ENCODE assay signal across 9 mouse cellular contexts in genomic region chr7:31049846-31050281, GRCm38 (mm10). TPM values are rescaled to one million over a fixed set of nuclear protein-coding genes. Genes with fewer than 3 reads are reported as not detected.
DNase-seq lines count a peak whose midpoint lies in the region; ATAC-seq and TF ChIP-seq lines count a peak whose summit lies in the region.
"Had no signal": no experiment of that assay in that cellular context is flagged by ENCODE, and none has a peak within 500 bp of the region (broad histone marks: within the 10 kb centered on the region; RNA-seq: fewer than 3 reads in every experiment).

No protein-coding gene starts in this region.

- H3K4me1 ChIP-seq in hindbrain, embryonic 14.5 days (replicated peaks; ENCODE audit: control insufficient read depth, insufficient read depth, low read length) = peaks cover 38% of the 10 kb centered on the region
- peaks cover 46% of the 10 kb centered on the region for H3K4me1 ChIP-seq in midbrain, embryonic 13.5 days (replicated peaks)

- H3K36me3 ChIP-seq in hindbrain, embryonic 14.5 days (replicated peaks; ENCODE audit: control insufficient read depth, insufficient read depth) = no peaks in the 10 kb centered on the region
- H3K36me3 ChIP-seq in midbrain, embryonic 13.5 days = no peaks in the 10 kb centered on the region

- ATAC-seq in hindbrain, embryonic 14.5 days (ENCODE audit: low FRiP score) = peak; percentile 61
- peak; percentile 62 for ATAC-seq in midbrain, embryonic 13.5 days

- H3K27me3 ChIP-seq in hindbrain, embryonic 14.5 days (ENCODE audit: control insufficient read depth, insufficient read depth, low read length) = peaks cover 45% of the 10 kb centered on the region
- peaks cover 64% of the 10 kb centered on the region for H3K27me3 ChIP-seq in midbrain, embryonic 13.5 days

- peak overlapping the region; percentile 54 for H3K27ac ChIP-seq in hindbrain, embryonic 14.5 days
- peak overlapping the region; percentile 53 for H3K27ac ChIP-seq in midbrain, embryonic 13.5 days

- peak overlapping the region; percentile 62 for H3K9ac ChIP-seq in hindbrain, embryonic 14.5 days
- H3K9ac ChIP-seq in midbrain, embryonic 13.5 days (replicated peaks) = peak overlapping the region; percentile 57

- H3K4me3 ChIP-seq in hindbrain, embryonic 14.5 days (replicated peaks; ENCODE audit: low read length) = peak overlapping the region; percentile 40
- H3K4me3 ChIP-seq in midbrain, embryonic 13.5 days (replicated peaks) = peak overlapping the region; percentile 40
- H3K4me3 ChIP-seq: megakaryocyte, embryonic 14.5 days had no signal

- TF ChIP-seq CTCF in brain, embryonic 14.5 days (IDR thresholded peaks at IDR 0.05; ENCODE audit: borderline replicate concordance, extremely low read depth, insufficient read depth, insufficient read length) = no peak

- DNase-seq in embryo, embryonic 11 days = peak; percentile 31
- no peak for DNase-seq in embryo, embryonic 10 days (ENCODE audit: low spot score)
- peak; percentile 72 for DNase-seq in brain, embryonic 14.5 days (ENCODE audit: low read depth)
- DNase-seq in hindbrain, embryonic 14.5 days (ENCODE audit: low spot score) = no peak
- no peak for DNase-seq in spleen, postnatal 36 days (ENCODE audit: low spot score in 2 of 2)
- no peak for DNase-seq in thymus, postnatal 25 days
- no peak for DNase-seq in lung, postnatal 10 days

- H3K9me3 ChIP-seq in hindbrain, embryonic 14.5 days (ENCODE audit: control insufficient read depth, low read length) = no peaks in the 10 kb centered on the region
- H3K9me3 ChIP-seq in midbrain, embryonic 13.5 days = no peaks in the 10 kb centered on the region

- H3K4me2 ChIP-seq in hindbrain, embryonic 14.5 days (replicated peaks) = peak overlapping the region; percentile 56
- peak overlapping the region; percentile 61 for H3K4me2 ChIP-seq in midbrain, embryonic 13.5 days (replicated peaks)

- 2% methylated on average over 12 of the region's 15 CpGs for WGBS in hindbrain, embryonic 14.5 days
- WGBS in midbrain, embryonic 13.5 days = 1% methylated on average over 14 of the region's 15 CpGs

- no peak for TF ChIP-seq POLR2A in brain, embryonic 14.5 days (IDR thresholded peaks at IDR 0.05; ENCODE audit: borderline replicate concordance, extremely low read depth, insufficient read depth, insufficient read length, poor library complexity, severe bottlenecking)

RNA-seq across cellular contexts. Expression of gene Fxyd7, which starts 1.4 kb away (rescaled TPM):
- 51.6 and 74.4 TPM in 2 replicates for polyA plus RNA-seq in brain, embryonic 14.5 days (2012; rRNA removed)
- polyA plus RNA-seq in hindbrain, embryonic 14.5 days (2014; fragmentation: Nextera tagmentation; extraction: Ambion mirVana) = 236 and 249 TPM in 2 replicates
- 49.2 and 50.8 TPM in 2 replicates for polyA plus RNA-seq in midbrain, embryonic 13.5 days (2015; fragmentation: Nextera tagmentation; extraction: Ambion mirVana)

RNA-seq across cellular contexts. Expression of gene Fxyd1, which starts 7.1 kb away (rescaled TPM):
- polyA plus RNA-seq in brain, embryonic 14.5 days (2012; rRNA removed) = 8.5 and 12.6 TPM in 2 replicates
- polyA plus RNA-seq in hindbrain, embryonic 14.5 days (2014; fragmentation: Nextera tagmentation; extraction: Ambion mirVana) = 34.1 and 59.0 TPM in 2 replicates
- 5.2 and 5.6 TPM in 2 replicates for polyA plus RNA-seq in midbrain, embryonic 13.5 days (2015; fragmentation: Nextera tagmentation; extraction: Ambion mirVana)

RNA-seq across cellular contexts. Expression of gene Fxyd5, which starts 7.6 kb away (rescaled TPM):
- 10.3 and 12.5 TPM in 2 replicates for polyA plus RNA-seq in brain, embryonic 14.5 days (2012; rRNA removed)
- polyA plus RNA-seq in hindbrain, embryonic 14.5 days (2014; fragmentation: Nextera tagmentation; extraction: Ambion mirVana) = 13.6 and 14.8 TPM in 2 replicates
- 10.3 and 11.7 TPM in 2 replicates for polyA plus RNA-seq in midbrain, embryonic 13.5 days (2015; fragmentation: Nextera tagmentation; extraction: Ambion mirVana)

RNA-seq across cellular contexts. Expression of gene Lgi4, which starts 9.3 kb away (rescaled TPM):
- 0.74 and 0.79 TPM in 2 replicates for polyA plus RNA-seq in brain, embryonic 14.5 days (2012; rRNA removed)
- polyA plus RNA-seq in hindbrain, embryonic 14.5 days (2014; fragmentation: Nextera tagmentation; extraction: Ambion mirVana) = 0.28 and 0.60 TPM in 2 replicates
- polyA plus RNA-seq in midbrain, embryonic 13.5 days (2015; fragmentation: Nextera tagmentation; extraction: Ambion mirVana) = 0.16 and 0.30 TPM in 2 replicates

RNA-seq across cellular contexts. Expression of gene Fxyd3, which starts 26.6 kb away (rescaled TPM):
- 1.9 TPM in 2 replicates for polyA plus RNA-seq in brain, embryonic 14.5 days (2012; rRNA removed)
- 0.66 TPM in 1 of 2 replicates, not detected in the other for polyA plus RNA-seq in hindbrain, embryonic 14.5 days (2014; fragmentation: Nextera tagmentation; extraction: Ambion mirVana)
- 0.47 TPM in 1 of 2 replicates, not detected in the other for polyA plus RNA-seq in midbrain, embryonic 13.5 days (2015; fragmentation: Nextera tagmentation; extraction: Ambion mirVana)

Comparison
In these comparisons a context has a peak if more than half of its experiments do, and no peak if none do; other contexts are left out.
1. DNase-seq: peak in embryo, embryonic 11 days (single experiment) and brain, embryonic 14.5 days (single experiment); none in embryo, embryonic 10 days (single experiment), hindbrain, embryonic 14.5 days (single experiment), spleen, postnatal 36 days (0 of 2), thymus, postnatal 25 days (single experiment) and lung, postnatal 10 days (single experiment).